Comparison of ENCODE assay signal across 18 mouse cellular contexts in genomic region chr7:124557213-124557612, GRCm38 (mm10).
"Had no signal": no experiment of that assay in that cellular context is flagged by ENCODE, and none has a peak within 500 bp of the region (broad histone marks: within the 10 kb centered on the region; RNA-seq: fewer than 3 reads in every experiment).

No protein-coding gene starts in this region.

- DNase-seq: kidney, adult 8-10 months; kidney, postnatal 25 days; left cerebral cortex, postnatal 4 days; lung, adult 2 months; right cerebral cortex, adult 18-20 months; right cerebral cortex, postnatal 14 days; right cerebral cortex, postnatal 4 days; thymus, postnatal 25 days had no signal

- H3K4me1 ChIP-seq: limb, embryonic 12.5 days; limb, embryonic 15.5 days; liver, embryonic 12.5 days; liver, embryonic 15.5 days; midbrain, embryonic 12.5 days; midbrain, embryonic 15.5 days; neural tube, embryonic 12.5 days; neural tube, embryonic 15.5 days had no signal

- H3K4me2 ChIP-seq: limb, embryonic 12.5 days; limb, embryonic 15.5 days; liver, embryonic 12.5 days; liver, embryonic 15.5 days; midbrain, embryonic 12.5 days; midbrain, embryonic 15.5 days; neural tube, embryonic 12.5 days; neural tube, embryonic 15.5 days had no signal

- H3K4me3 ChIP-seq: limb, embryonic 12.5 days; limb, embryonic 15.5 days; liver, embryonic 12.5 days; liver, embryonic 15.5 days; midbrain, embryonic 12.5 days; midbrain, embryonic 15.5 days; neural tube, embryonic 12.5 days; neural tube, embryonic 15.5 days had no signal

- H3K36me3 ChIP-seq: limb, embryonic 12.5 days; limb, embryonic 15.5 days; liver, embryonic 12.5 days; liver, embryonic 15.5 days; midbrain, embryonic 12.5 days; midbrain, embryonic 15.5 days; neural tube, embryonic 12.5 days; neural tube, embryonic 15.5 days had no signal

- H3K9ac ChIP-seq: limb, embryonic 12.5 days; limb, embryonic 15.5 days; liver, embryonic 12.5 days; liver, embryonic 15.5 days; midbrain, embryonic 12.5 days; midbrain, embryonic 15.5 days; neural tube, embryonic 12.5 days; neural tube, embryonic 15.5 days had no signal

- H3K27me3 ChIP-seq: limb, embryonic 12.5 days; limb, embryonic 15.5 days; liver, embryonic 12.5 days; liver, embryonic 15.5 days; midbrain, embryonic 12.5 days; midbrain, embryonic 15.5 days; neural tube, embryonic 12.5 days; neural tube, embryonic 15.5 days had no signal

- H3K27ac ChIP-seq: kidney, postnatal 0 days; limb, embryonic 12.5 days; limb, embryonic 15.5 days; liver, embryonic 12.5 days; liver, embryonic 15.5 days; macrophage; midbrain, embryonic 12.5 days; midbrain, embryonic 15.5 days; neural tube, embryonic 12.5 days; neural tube, embryonic 15.5 days had no signal

- H3K9me3 ChIP-seq: limb, embryonic 12.5 days; limb, embryonic 15.5 days; liver, embryonic 12.5 days; liver, embryonic 15.5 days; midbrain, embryonic 12.5 days; midbrain, embryonic 15.5 days; neural tube, embryonic 12.5 days; neural tube, embryonic 15.5 days had no signal

- ATAC-seq: liver, embryonic 12.5 days; midbrain, embryonic 15.5 days had no signal
